Mouse (Mus musculus): ENCODE data around the gene Ndufs7.

- TF ChIP-seq CTCF (IDR thresholded peaks at IDR 0.05) (no peak), POLR2A (IDR thresholded peaks at IDR 0.05; ENCODE audit: insufficient read depth, low read depth, low read length) (no peak)
Observed at GRCm38 (mm10) chr10:80281921-80282371, 33.0 kb downstream of the Ndufs7 start.

All from heart, adult 2 months (tissue).